16 mouse cellular contexts compared by ENCODE assay signal in the genomic region with DNA sequence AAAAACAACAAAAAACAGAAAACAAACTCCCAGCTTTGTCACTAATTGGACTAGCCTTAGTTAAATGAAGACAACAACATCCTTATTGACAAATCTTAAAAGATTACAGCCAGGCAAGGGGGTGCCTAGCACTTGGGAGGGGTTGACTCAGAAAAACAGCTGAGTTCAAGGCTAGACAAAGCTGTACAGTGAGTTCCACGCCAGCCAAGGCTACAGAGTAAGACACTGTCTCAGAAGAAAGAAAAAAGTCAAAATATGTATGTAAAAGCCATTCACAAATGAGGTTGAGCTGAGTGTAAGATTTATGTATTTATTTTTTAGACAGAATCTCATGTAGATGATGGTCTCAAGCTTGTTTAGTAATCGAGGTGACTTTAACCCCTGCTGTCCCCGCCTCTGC. TPM values are rescaled to one million over a fixed set of nuclear protein-coding genes. Genes with fewer than 3 reads are reported as not detected.
A peak's percentile ranks its signal among the peaks of the same experiment; 100 is the strongest.
DNase-seq lines count a peak whose midpoint lies in the region; ATAC-seq and TF ChIP-seq lines count a peak whose summit lies in the region.
"Had no signal": no experiment of that assay in that cellular context is flagged by ENCODE, and none has a peak within 500 bp of the region (broad histone marks: within the 10 kb centered on the region; RNA-seq: fewer than 3 reads in every experiment).

No protein-coding gene starts in this region.

- peaks cover 3% of the 10 kb centered on the region; the same call in 1 of the 2 replicates for H3K4me1 ChIP-seq in hindbrain, embryonic 13.5 days (replicated peaks)
- H3K4me1 ChIP-seq in hindbrain, embryonic 11.5 days (replicated peaks; ENCODE audit: control insufficient read depth, insufficient read depth, low read length): no peaks in the 10 kb centered on the region
- H3K4me1 ChIP-seq in neural tube, embryonic 12.5 days: peaks cover 6% of the 10 kb centered on the region; the same call in 1 of the 2 replicates
- no peaks in the 10 kb centered on the region for H3K4me1 ChIP-seq in neural tube, embryonic 15.5 days
- H3K4me1 ChIP-seq: embryonic facial prominence, embryonic 12.5 days; forebrain, embryonic 15.5 days; heart, embryonic 15.5 days had no signal

- no peaks in the 10 kb centered on the region for H3K79me2 ChIP-seq in myocyte (ENCODE audit: control insufficient read depth, insufficient read depth)

- H3K27ac ChIP-seq in hindbrain, embryonic 13.5 days: no peak overlapping the region
- H3K27ac ChIP-seq in hindbrain, embryonic 11.5 days (ENCODE audit: low read depth, low read length): no peak overlapping the region
- H3K27ac ChIP-seq in neural tube, embryonic 12.5 days: no peak overlapping the region
- H3K27ac ChIP-seq in neural tube, embryonic 15.5 days (replicated peaks): no peak overlapping the region; the same call in 1 of the 2 replicates
- H3K27ac ChIP-seq: embryonic facial prominence, embryonic 12.5 days; heart, adult 2 months; heart, embryonic 15.5 days; hindbrain, postnatal 0 days had no signal

- H3K9ac ChIP-seq in hindbrain, embryonic 13.5 days: 0 out of 2 replicates have a peak overlapping the region, but pooled peaks have one; percentile 13
- no peak overlapping the region for H3K9ac ChIP-seq in hindbrain, embryonic 11.5 days (ENCODE audit: low read depth, low read length)
- 0 out of 2 replicates have a peak overlapping the region, but pooled peaks have one; percentile 18 for H3K9ac ChIP-seq in neural tube, embryonic 12.5 days
- no peak overlapping the region for H3K9ac ChIP-seq in neural tube, embryonic 15.5 days (replicated peaks)
- H3K9ac ChIP-seq: embryonic facial prominence, embryonic 12.5 days; forebrain, embryonic 15.5 days; heart, embryonic 15.5 days had no signal

- H3K4me3 ChIP-seq in hindbrain, embryonic 13.5 days: no peak overlapping the region
- no peak overlapping the region for H3K4me3 ChIP-seq in hindbrain, embryonic 11.5 days (ENCODE audit: low read depth, low read length)
- H3K4me3 ChIP-seq in neural tube, embryonic 12.5 days: no peak overlapping the region
- H3K4me3 ChIP-seq in neural tube, embryonic 15.5 days (replicated peaks): no peak overlapping the region
- no peak overlapping the region for H3K4me3 ChIP-seq in myocyte
- H3K4me3 ChIP-seq: embryonic facial prominence, embryonic 12.5 days; forebrain, embryonic 15.5 days; heart, adult 2 months; heart, embryonic 15.5 days had no signal

- DNase-seq in hindbrain, embryonic 11.5 days (ENCODE audit: low spot score): no peak
- no peak for DNase-seq in cerebellum, postnatal 14 days
- DNase-seq: embryo, embryonic 11 days; gastrocnemius, postnatal 14 days; heart, adult 2 months; heart, postnatal 14 days had no signal

- H3K4me2 ChIP-seq in hindbrain, embryonic 13.5 days: no peak overlapping the region
- no peak overlapping the region for H3K4me2 ChIP-seq in hindbrain, embryonic 11.5 days (replicated peaks; ENCODE audit: low read depth, low read length)
- H3K4me2 ChIP-seq in neural tube, embryonic 12.5 days (replicated peaks): no peak overlapping the region
- H3K4me2 ChIP-seq in neural tube, embryonic 15.5 days: no peak overlapping the region
- H3K4me2 ChIP-seq in myocyte (ENCODE audit: low read depth): peak overlapping the region; percentile 61
- H3K4me2 ChIP-seq: embryonic facial prominence, embryonic 12.5 days; forebrain, embryonic 15.5 days; heart, embryonic 11.5 days; heart, embryonic 15.5 days had no signal

- TF ChIP-seq POLR2A in myocyte (IDR thresholded peaks at IDR 0.05; ENCODE audit: insufficient read length, low read depth): no peak

- H3K9me3 ChIP-seq in hindbrain, embryonic 13.5 days: no peaks in the 10 kb centered on the region
- H3K9me3 ChIP-seq in hindbrain, embryonic 11.5 days (ENCODE audit: control insufficient read depth, low read length): no peaks in the 10 kb centered on the region
- H3K9me3 ChIP-seq in neural tube, embryonic 12.5 days: no peaks in the 10 kb centered on the region
- H3K9me3 ChIP-seq in neural tube, embryonic 15.5 days (replicated peaks): no peaks in the 10 kb centered on the region
- H3K9me3 ChIP-seq: embryonic facial prominence, embryonic 12.5 days; forebrain, embryonic 15.5 days; heart, embryonic 15.5 days had no signal

- H3K27me3 ChIP-seq in hindbrain, embryonic 13.5 days: no peaks in the 10 kb centered on the region
- H3K27me3 ChIP-seq in hindbrain, embryonic 11.5 days (ENCODE audit: control insufficient read depth, insufficient read depth, low read length): no peaks in the 10 kb centered on the region
- H3K27me3 ChIP-seq in neural tube, embryonic 12.5 days (replicated peaks): 0 out of 2 replicates have a peak, but pooled peaks cover 2% of the 10 kb centered on the region
- no peaks in the 10 kb centered on the region for H3K27me3 ChIP-seq in neural tube, embryonic 15.5 days (replicated peaks)
- H3K27me3 ChIP-seq in myocyte (ENCODE audit: control insufficient read depth, insufficient read depth, insufficient read length): no peaks in the 10 kb centered on the region
- H3K27me3 ChIP-seq: embryonic facial prominence, embryonic 12.5 days; forebrain, embryonic 15.5 days had no signal

- H3K36me3 ChIP-seq in hindbrain, embryonic 13.5 days: no peaks in the 10 kb centered on the region
- no peaks in the 10 kb centered on the region for H3K36me3 ChIP-seq in hindbrain, embryonic 11.5 days (ENCODE audit: control insufficient read depth, insufficient read depth, low read length)
- no peaks in the 10 kb centered on the region for H3K36me3 ChIP-seq in neural tube, embryonic 12.5 days
- H3K36me3 ChIP-seq in neural tube, embryonic 15.5 days: no peaks in the 10 kb centered on the region
- no peaks in the 10 kb centered on the region for H3K36me3 ChIP-seq in myocyte (ENCODE audit: control insufficient read depth, insufficient read depth)
- H3K36me3 ChIP-seq: embryonic facial prominence, embryonic 12.5 days; forebrain, embryonic 15.5 days; heart, embryonic 15.5 days had no signal

- no peak overlapping the region for H3ac ChIP-seq in myocyte (ENCODE audit: control insufficient read depth, insufficient read length)

- ATAC-seq in hindbrain, embryonic 13.5 days (ENCODE audit: low FRiP score): no peak
- no peak for ATAC-seq in hindbrain, embryonic 11.5 days (ENCODE audit: low FRiP score)
- no peak for ATAC-seq in neural tube, embryonic 12.5 days (ENCODE audit: low FRiP score, low read depth)
- ATAC-seq in neural tube, embryonic 15.5 days (ENCODE audit: low FRiP score): no peak
- ATAC-seq in megakaryocyte progenitor cell, adult 5-6 weeks (replicated peaks; ENCODE audit: poor library complexity): no peak
- ATAC-seq: forebrain, embryonic 15.5 days; hindbrain, postnatal 0 days had no signal

- 74% methylated on average over 3 of the region's 3 CpGs for WGBS in hindbrain, embryonic 13.5 days
- WGBS in hindbrain, embryonic 11.5 days: 81% methylated on average over 3 of the region's 3 CpGs
- WGBS in neural tube, embryonic 12.5 days: 81% methylated on average over 3 of the region's 3 CpGs
- WGBS in neural tube, embryonic 15.5 days: 73% methylated on average over 3 of the region's 3 CpGs

TF ChIP-seq in myocyte, 11 proteins besides CTCF, POLR2A, EP300 and RAD21:
- TF ChIP-seq MAX (IDR thresholded peaks at IDR 0.05; ENCODE audit: low read depth) (no peak), TCF3 (IDR thresholded peaks at IDR 0.05; ENCODE audit: insufficient read length, low read depth) (no peak), REST (IDR thresholded peaks at IDR 0.05; ENCODE audit: insufficient read depth, insufficient read length) (no peak), MYOD1 (IDR thresholded peaks at IDR 0.05; ENCODE audit: control insufficient read depth in 1 of 3, insufficient read length in 2 of 3, low read depth in 2 of 3) (no peak), TCF12 (IDR thresholded peaks at IDR 0.05; ENCODE audit: insufficient read depth, poor library complexity, severe bottlenecking) (no peak), MYOG (IDR thresholded peaks at IDR 0.05; ENCODE audit: control insufficient read depth in 1 of 3, insufficient read depth in 1 of 3, insufficient read length in 2 of 3, low read depth in 2 of 3) (no peak), SRF (IDR thresholded peaks at IDR 0.05; ENCODE audit: control insufficient read depth, insufficient read length, low read depth) (no peak), E2F4 (IDR thresholded peaks at IDR 0.05; ENCODE audit: insufficient read depth) (no peak), USF1 (IDR thresholded peaks at IDR 0.05; ENCODE audit: low read depth) (no peak)

RNA-seq across cellular contexts. Expression of gene Copz2, which starts 9.8 kb away (rescaled TPM):
- 27.3 and 31.7 TPM in 2 replicates for polyA plus RNA-seq in hindbrain, embryonic 13.5 days (2015; fragmentation: Nextera tagmentation; extraction: Ambion mirVana)
- 49.6 and 62.8 TPM in 2 replicates for polyA plus RNA-seq in hindbrain, embryonic 11.5 days (2014; fragmentation: Nextera tagmentation; extraction: Ambion mirVana)
- polyA plus RNA-seq in neural tube, embryonic 12.5 days (2016; fragmentation: Nextera tagmentation; extraction: Ambion mirVana): 41.4 and 46.9 TPM in 2 replicates
- polyA plus RNA-seq in neural tube, embryonic 15.5 days (2015; fragmentation: Nextera tagmentation; extraction: Ambion mirVana): 29.2 and 42.0 TPM in 2 replicates
- polyA plus RNA-seq in myocyte (2012; fragmentation: generic; extraction: Trizol): 120 TPM
- total RNA-seq in megakaryocyte progenitor cell, adult 5-6 weeks (2015): 6.2 and 6.5 TPM in 2 replicates
- total RNA-seq in megakaryocyte progenitor cell, adult 5-6 weeks (2017): 3.3 and 4.0 TPM in 2 replicates

RNA-seq across cellular contexts. Expression of gene Nfe2l1, which starts 10.1 kb away (rescaled TPM):
- 69.8 and 72.6 TPM in 2 replicates for polyA plus RNA-seq in hindbrain, embryonic 13.5 days (2015; fragmentation: Nextera tagmentation; extraction: Ambion mirVana)
- polyA plus RNA-seq in hindbrain, embryonic 11.5 days (2014; fragmentation: Nextera tagmentation; extraction: Ambion mirVana): 27.9 and 35.2 TPM in 2 replicates
- polyA plus RNA-seq in neural tube, embryonic 12.5 days (2016; fragmentation: Nextera tagmentation; extraction: Ambion mirVana): 75.5 and 79.5 TPM in 2 replicates
- 71.8 and 78.2 TPM in 2 replicates for polyA plus RNA-seq in neural tube, embryonic 15.5 days (2015; fragmentation: Nextera tagmentation; extraction: Ambion mirVana)
- polyA plus RNA-seq in myocyte (2012; fragmentation: generic; extraction: Trizol): 518 TPM
- 39.0 and 39.8 TPM in 2 replicates for total RNA-seq in megakaryocyte progenitor cell, adult 5-6 weeks (2015)
- total RNA-seq in megakaryocyte progenitor cell, adult 5-6 weeks (2017): 41.0 and 42.5 TPM in 2 replicates

RNA-seq across cellular contexts. Expression of gene Cbx1, which starts 51.0 kb away (rescaled TPM):
- polyA plus RNA-seq in hindbrain, embryonic 13.5 days (2015; fragmentation: Nextera tagmentation; extraction: Ambion mirVana): 108 and 109 TPM in 2 replicates
- polyA plus RNA-seq in hindbrain, embryonic 11.5 days (2014; fragmentation: Nextera tagmentation; extraction: Ambion mirVana): 147 and 158 TPM in 2 replicates
- 125 and 143 TPM in 2 replicates for polyA plus RNA-seq in neural tube, embryonic 12.5 days (2016; fragmentation: Nextera tagmentation; extraction: Ambion mirVana)
- polyA plus RNA-seq in neural tube, embryonic 15.5 days (2015; fragmentation: Nextera tagmentation; extraction: Ambion mirVana): 60.9 and 69.5 TPM in 2 replicates
- 34.6 TPM for polyA plus RNA-seq in myocyte (2012; fragmentation: generic; extraction: Trizol)
- total RNA-seq in megakaryocyte progenitor cell, adult 5-6 weeks (2015): 61.3 and 70.5 TPM in 2 replicates
- 94.4 and 116 TPM in 2 replicates for total RNA-seq in megakaryocyte progenitor cell, adult 5-6 weeks (2017)

Comparison
In these comparisons a context has a peak if more than half of its experiments do, and no peak if none do; other contexts are left out.
1. H3K9ac ChIP-seq: peak in hindbrain, embryonic 13.5 days (single experiment) and neural tube, embryonic 12.5 days (single experiment); none in hindbrain, embryonic 11.5 days (single experiment) and neural tube, embryonic 15.5 days (single experiment).